Comparison of ENCODE assay signal across 27 mouse cellular contexts in genomic region chr13:58307453-58307852, GRCm38 (mm10). TPM values are rescaled to one million over a fixed set of nuclear protein-coding genes. Genes with fewer than 3 reads are reported as not detected.
A peak's percentile ranks its signal among the peaks of the same experiment; 100 is the strongest.
DNase-seq lines count a peak whose midpoint lies in the region; ATAC-seq and TF ChIP-seq lines count a peak whose summit lies in the region.
"Had no signal": no experiment of that assay in that cellular context is flagged by ENCODE, and none has a peak within 500 bp of the region (broad histone marks: within the 10 kb centered on the region; RNA-seq: fewer than 3 reads in every experiment).

No protein-coding gene starts in this region.

- in situ Hi-C loops in CH12.LX (cut with MboI; ENCODE audit: low pct_ligation_motif_present, low pct_unique_long_range_greater_than_20kb, low sequenced_read_pairs): no loop called here

- no peak overlapping the region for H3K4me3 ChIP-seq in CH12.LX (replicated peaks in 1 of 3; ENCODE audit: low read depth in 2 of 3, low read length in 2 of 3, poor library complexity in 1 of 3)
- H3K4me3 ChIP-seq in ES-Bruce4 (ENCODE audit: low read depth, low read length): no peak overlapping the region
- H3K4me3 ChIP-seq in MEL (ENCODE audit: control insufficient read depth in 1 of 2, insufficient read depth in 1 of 2, low read depth in 2 of 2, low read length in 2 of 2): no peak overlapping the region
- H3K4me3 ChIP-seq: embryonic facial prominence, embryonic 12.5 days; embryonic facial prominence, embryonic 15.5 days; forebrain, embryonic 12.5 days; forebrain, embryonic 15.5 days; gastrocnemius, adult 2 months had no signal

- TF ChIP-seq EP300 in CH12.LX (IDR thresholded peaks at IDR 0.05; ENCODE audit: low read length): no peak
- 0 out of 2 replicates have a peak, but pooled peaks have one; percentile 18 for TF ChIP-seq EP300 in ES-Bruce4 (IDR thresholded peaks at IDR 0.05; ENCODE audit: insufficient read depth, low read depth, low read length)
- no peak for TF ChIP-seq EP300 in MEL (IDR thresholded peaks at IDR 0.05; ENCODE audit: low read depth in 1 of 2, low read length in 2 of 2)

- H3K36me3 ChIP-seq in CH12.LX (replicated peaks in 1 of 2; ENCODE audit: control insufficient read depth in 1 of 2, insufficient read depth in 1 of 2, low read length in 1 of 2) (no peaks in the 10 kb centered on the region), ES-Bruce4 (ENCODE audit: control insufficient read depth, insufficient read depth, low read length, poor library complexity, severe bottlenecking) (no peaks in the 10 kb centered on the region), MEL (ENCODE audit: control insufficient read depth in 1 of 2, insufficient read depth in 2 of 2, low read length in 2 of 2) (peaks cover 0 to 4% of the 10 kb centered on the region in 2 experiments; a peak in 2 of 4 replicates)
- H3K36me3 ChIP-seq: embryonic facial prominence, embryonic 12.5 days; embryonic facial prominence, embryonic 15.5 days; forebrain, embryonic 12.5 days; forebrain, embryonic 15.5 days had no signal

- H3K79me2 ChIP-seq in CH12.LX (replicated peaks; ENCODE audit: control insufficient read depth, extremely low read depth, insufficient read depth, poor library complexity, severe bottlenecking) (no peaks in the 10 kb centered on the region), MEL (ENCODE audit: control insufficient read depth, insufficient read depth, low read length, poor library complexity) (no peaks in the 10 kb centered on the region)

- H3K4me1 ChIP-seq in CH12.LX (ENCODE audit: control insufficient read depth in 1 of 2, insufficient read depth in 2 of 2): peaks cover 0 to 3% of the 10 kb centered on the region in 2 experiments; a peak in 1 of 4 replicates
- H3K4me1 ChIP-seq in ES-Bruce4 (ENCODE audit: control insufficient read depth, insufficient read depth, low read length): peaks cover 3% of the 10 kb centered on the region
- H3K4me1 ChIP-seq in MEL (ENCODE audit: control insufficient read depth in 1 of 2, insufficient read depth in 2 of 2, low read length in 2 of 2): peaks cover 5 to 9% of the 10 kb centered on the region in 2 experiments
- H3K4me1 ChIP-seq: embryonic facial prominence, embryonic 12.5 days; embryonic facial prominence, embryonic 15.5 days; forebrain, embryonic 12.5 days; forebrain, embryonic 15.5 days had no signal

- no peaks in the 10 kb centered on the region for H3K9me3 ChIP-seq in CH12.LX (replicated peaks; ENCODE audit: low read length)
- no peaks in the 10 kb centered on the region for H3K9me3 ChIP-seq in ES-Bruce4 (replicated peaks; ENCODE audit: control insufficient read depth, insufficient read depth, low read length, poor library complexity, severe bottlenecking)
- H3K9me3 ChIP-seq in MEL (replicated peaks; ENCODE audit: insufficient read depth, low read length): no peaks in the 10 kb centered on the region
- H3K9me3 ChIP-seq: embryonic facial prominence, embryonic 12.5 days; embryonic facial prominence, embryonic 15.5 days; forebrain, embryonic 12.5 days; forebrain, embryonic 15.5 days had no signal

- H3K9ac ChIP-seq in CH12.LX (ENCODE audit: insufficient read depth, low read depth) (no peak overlapping the region), ES-Bruce4 (ENCODE audit: low read depth, poor library complexity, severe bottlenecking) (no peak overlapping the region), MEL (ENCODE audit: control insufficient read depth, low read depth, low read length, poor library complexity, severe bottlenecking) (no peak overlapping the region)
- H3K9ac ChIP-seq: embryonic facial prominence, embryonic 12.5 days; embryonic facial prominence, embryonic 15.5 days; forebrain, embryonic 12.5 days; forebrain, embryonic 15.5 days; hindbrain, embryonic 14.5 days had no signal

- DNase-seq in CH12.LX (ENCODE audit: extremely low read depth) (no peak), MEL (ENCODE audit: low read depth, low spot score) (no peak)
- no peak for DNase-seq in frontal cortex, postnatal 14 days (ENCODE audit: low spot score in 2 of 2)
- DNase-seq in kidney, postnatal 36 days: no peak
- DNase-seq: adrenal gland, adult 2 months; adrenal gland, postnatal 14 days; cerebellum, adult 11 months; cerebellum, adult 2 months; cerebellum, adult 9-11 months; cerebellum, postnatal 25 days; gastrocnemius, adult 2 months; gastrocnemius, postnatal 14 days; heart, adult 11 months; kidney, adult 18-20 months had no signal

- no peaks in the 10 kb centered on the region for H3K27me3 ChIP-seq in CH12.LX (replicated peaks)
- no peaks in the 10 kb centered on the region for H3K27me3 ChIP-seq in ES-Bruce4 (ENCODE audit: control insufficient read depth, insufficient read depth, low read length, poor library complexity, severe bottlenecking)
- H3K27me3 ChIP-seq in MEL (ENCODE audit: control insufficient read depth in 1 of 2, insufficient read depth in 2 of 2, low read length in 2 of 2): no peaks in the 10 kb centered on the region
- H3K27me3 ChIP-seq: embryonic facial prominence, embryonic 12.5 days; embryonic facial prominence, embryonic 15.5 days; forebrain, embryonic 12.5 days; forebrain, embryonic 15.5 days had no signal

- TF ChIP-seq CTCF in CH12.LX (conservative IDR thresholded peaks at IDR 0.05 in 1 of 2, IDR thresholded peaks at IDR 0.05 in 1 of 2; ENCODE audit: low read depth in 2 of 2, low read length in 2 of 2): no peak
- TF ChIP-seq CTCF in ES-Bruce4 (IDR thresholded peaks at IDR 0.05; ENCODE audit: low read depth, low read length): peak; percentile 25
- TF ChIP-seq CTCF in MEL (IDR thresholded peaks at IDR 0.05 in 2 of 3, conservative IDR thresholded peaks at IDR 0.05 in 1 of 3; ENCODE audit: control insufficient read depth in 1 of 3, insufficient read depth in 1 of 3, low read depth in 2 of 3, low read length in 3 of 3, poor library complexity in 1 of 3, severe bottlenecking in 1 of 3): no peak

- ATAC-seq in frontal cortex, adult (ENCODE audit: low TSS enrichment): no peak
- ATAC-seq: forebrain, embryonic 15.5 days; hindbrain, postnatal 0 days; inflammation-experienced regulatory T-cells, adult 6 months; intestine, embryonic 16.5 days had no signal

- dilution Hi-C loops in CH12.LX (cut with MboI; ENCODE audit: extremely low pct_ligation_motif_present, extremely low pct_unique_long_range_greater_than_20kb, low sequenced_read_pairs): no loop called here

- H3K27ac ChIP-seq in CH12.LX (ENCODE audit: insufficient read depth, low read depth): no peak overlapping the region
- no peak overlapping the region for H3K27ac ChIP-seq in ES-Bruce4 (ENCODE audit: insufficient read depth, low read length)
- H3K27ac ChIP-seq in MEL (ENCODE audit: control insufficient read depth, low read depth, low read length): no peak overlapping the region
- H3K27ac ChIP-seq: embryonic facial prominence, embryonic 12.5 days; embryonic facial prominence, embryonic 15.5 days; forebrain, embryonic 12.5 days; forebrain, embryonic 15.5 days; gastrocnemius, adult 2 months; hindbrain, embryonic 14.5 days; hindbrain, postnatal 0 days had no signal

- TF ChIP-seq RAD21 in CH12.LX (IDR thresholded peaks at IDR 0.05; ENCODE audit: low read depth, low read length): no peak
- TF ChIP-seq RAD21 in MEL (IDR thresholded peaks at IDR 0.05; ENCODE audit: low read depth, low read length): no peak

- H3K4me2 ChIP-seq in CH12.LX (ENCODE audit: insufficient read depth, low read depth, poor library complexity, severe bottlenecking): no peak overlapping the region
- H3K4me2 ChIP-seq: embryonic facial prominence, embryonic 12.5 days; embryonic facial prominence, embryonic 15.5 days; forebrain, embryonic 12.5 days; forebrain, embryonic 15.5 days; heart, embryonic 11.5 days; hindbrain, embryonic 14.5 days had no signal

- TF ChIP-seq POLR2A in CH12.LX (IDR thresholded peaks at IDR 0.05; ENCODE audit: low read depth, low read length) (no peak), ES-Bruce4 (IDR thresholded peaks at IDR 0.05; ENCODE audit: insufficient read depth, low read length) (no peak), MEL (IDR thresholded peaks at IDR 0.05; ENCODE audit: control insufficient read depth in 1 of 2, insufficient read depth in 1 of 2, low read depth in 1 of 2, low read length in 2 of 2, poor library complexity in 1 of 2) (no peak)

TF ChIP-seq in CH12.LX, 34 proteins besides CTCF, POLR2A, EP300 and RAD21:
- TF ChIP-seq TBP (conservative IDR thresholded peaks at IDR 0.05; ENCODE audit: low read depth, low read length): no peak
- no peak for TF ChIP-seq SMC3 (IDR thresholded peaks at IDR 0.05; ENCODE audit: low read depth, low read length)
- TF ChIP-seq MXI1 (IDR thresholded peaks at IDR 0.05; ENCODE audit: low read depth, low read length): no peak
- TF ChIP-seq MAFK (IDR thresholded peaks at IDR 0.05; ENCODE audit: insufficient replicate concordance, low read length): peak; percentile 79
- TF ChIP-seq ZMIZ1 (IDR thresholded peaks at IDR 0.05; ENCODE audit: low read depth, low read length): no peak
- no peak for TF ChIP-seq POLR2AphosphoS2 (IDR thresholded peaks at IDR 0.05; ENCODE audit: low read depth, low read length)

TF ChIP-seq in MEL, 35 proteins besides CTCF, POLR2A, EP300 and RAD21:
- TF ChIP-seq MYB (IDR thresholded peaks at IDR 0.05; ENCODE audit: low read depth, low read length): no peak
- TF ChIP-seq UBTF (IDR thresholded peaks at IDR 0.05; ENCODE audit: borderline replicate concordance, insufficient read depth, low read depth, low read length): no peak
- 0 out of 2 replicates have a peak, but pooled peaks have one; percentile 60 for TF ChIP-seq MAFK (IDR thresholded peaks at IDR 0.05; ENCODE audit: borderline replicate concordance, low read depth, low read length)
- no peak for TF ChIP-seq MXI1 (IDR thresholded peaks at IDR 0.05; ENCODE audit: low read depth, low read length)
- TF ChIP-seq TBP (IDR thresholded peaks at IDR 0.05; ENCODE audit: low read depth, low read length): no peak

RNA-seq across cellular contexts. Expression of gene Gkap1, which starts 32.0 kb away (rescaled TPM):
- 0.76 and 2.0 TPM in 2 replicates for total RNA-seq in CH12.LX (2012; rRNA removed)
- 0.74 and 0.82 TPM in 2 replicates for total RNA-seq in CH12.LX (2014; rRNA removed)
- polyA plus RNA-seq in CH12.LX (2012; ENCODE audit: insufficient read length, low read depth): 1.3 and 1.5 TPM in 2 replicates
- 41.8 and 44.2 TPM in 2 replicates for polyA plus RNA-seq in ES-Bruce4 (2011; ENCODE audit: insufficient read depth, insufficient read length, low read depth, missing spikeins)
- total RNA-seq in MEL (2012; rRNA removed): 26.7 and 27.6 TPM in 2 replicates
- 10 to 100 TPM in 1 of 2 experiments, not detected in 1; 34.1 TPM for polyA plus RNA-seq in MEL (2012; ENCODE audit: insufficient read depth in 1 of 2, insufficient read length in 2 of 2, low read depth in 1 of 2, low replicate concordance in 2 of 2, missing spikeins in 1 of 2)

RNA-seq across cellular contexts. Expression of gene Kif27, which starts 51.5 kb away (rescaled TPM):
- total RNA-seq in CH12.LX (2012; rRNA removed) (not detected in 2 replicates), CH12.LX (2014; rRNA removed) (not detected in 2 replicates), MEL (2012; rRNA removed) (0.13 and 0.42 TPM in 2 replicates)
- polyA plus RNA-seq in CH12.LX (2012; ENCODE audit: insufficient read length, low read depth) (not detected in 2 replicates), ES-Bruce4 (2011; ENCODE audit: insufficient read depth, insufficient read length, low read depth, missing spikeins) (1.4 and 2.2 TPM in 2 replicates), MEL (2012; ENCODE audit: insufficient read depth in 1 of 2, insufficient read length in 2 of 2, low read depth in 1 of 2, low replicate concordance in 2 of 2, missing spikeins in 1 of 2) (under 1 TPM in 1 of 2 experiments, not detected in 1; 0.13 TPM)
- total RNA-seq: common myeloid progenitor, adult 5-6 weeks; hematopoietic stem cell, adult 5-6 weeks had no signal
- polyA plus RNA-seq: inflammation-experienced regulatory T-cells, adult 6 months had no signal

Comparison
In these comparisons a context has a peak if more than half of its experiments do, and no peak if none do; other contexts are left out.
1. Of the 35 proteins assayed by ChIP-seq in both MEL and CH12.LX: peak only in MEL: none; only in CH12.LX: none; in both: MAFK; in neither: 34.